ENCODE assay signal across 10 mouse cellular contexts in genomic region chr12:102695369-102696239, GRCm38 (mm10). TPM values are rescaled to one million over a fixed set of nuclear protein-coding genes. Genes with fewer than 3 reads are reported as not detected.
DNase-seq lines count a peak whose midpoint lies in the region; ATAC-seq and TF ChIP-seq lines count a peak whose summit lies in the region.
"Had no signal": no experiment of that assay in that cellular context is flagged by ENCODE, and none has a peak within 500 bp of the region (broad histone marks: within the 10 kb centered on the region; RNA-seq: fewer than 3 reads in every experiment).

No protein-coding gene starts in this region.

- no peak overlapping the region for H3K4me2 ChIP-seq in midbrain, embryonic 14.5 days (ENCODE audit: low read length)

- peaks cover 100% of the 10 kb centered on the region for H3K79me2 ChIP-seq in macrophage (ENCODE audit: inconsistent target)

- no peak for TF ChIP-seq POLR2A in lung, adult 2 months (IDR thresholded peaks at IDR 0.05; ENCODE audit: borderline replicate concordance, extremely low read depth, low read depth, low read length)

- ATAC-seq in cerebellum, adult (ENCODE audit: insufficient number of reproducible peaks, low FRiP score, low TSS enrichment): no peak
- no peak for ATAC-seq in midbrain, embryonic 14.5 days (ENCODE audit: low FRiP score, low TSS enrichment)

- no peak overlapping the region for H3K9ac ChIP-seq in midbrain, embryonic 14.5 days (replicated peaks; ENCODE audit: low read length)
- H3K9ac ChIP-seq: liver, embryonic 14.5 days had no signal

- peak overlapping the region; percentile 62 for H3K27ac ChIP-seq in macrophage
- no peak overlapping the region for H3K27ac ChIP-seq in midbrain, embryonic 14.5 days (replicated peaks; ENCODE audit: low read depth, low read length)
- H3K27ac ChIP-seq: liver, embryonic 14.5 days had no signal

- no peak for TF ChIP-seq CTCF in lung, adult 2 months (IDR thresholded peaks at IDR 0.05; ENCODE audit: insufficient read depth, low read length)

- DNase-seq in cerebellum, adult 9-10 months: peak; percentile 41
- DNase-seq in CD4-positive helper T cell, adult 2 months (ENCODE audit: low read depth, low spot score): peak; percentile 66
- peak; percentile 85 to 88 for DNase-seq in frontal cortex, postnatal 36 days (ENCODE audit: low spot score in 2 of 2)
- DNase-seq in lung, adult 2 months: no peak
- DNase-seq in retina, postnatal 1 day: no peak
- no peak for DNase-seq in midbrain, embryonic 14.5 days
- DNase-seq: gastrocnemius, postnatal 36 days had no signal

- no peaks in the 10 kb centered on the region for H3K9me3 ChIP-seq in midbrain, embryonic 14.5 days (ENCODE audit: control insufficient read depth, low read length)

- peaks cover 3% of the 10 kb centered on the region for H3K4me1 ChIP-seq in lung, adult 2 months (ENCODE audit: control insufficient read depth, insufficient read depth, low read length)
- peaks cover 18% of the 10 kb centered on the region for H3K4me1 ChIP-seq in midbrain, embryonic 14.5 days (ENCODE audit: control insufficient read depth, insufficient read depth, low read length)

- no peaks in the 10 kb centered on the region for H3K27me3 ChIP-seq in midbrain, embryonic 14.5 days (ENCODE audit: control insufficient read depth, insufficient read depth, low read length)

- WGBS in macrophage (ENCODE audit: missing documents): 65% methylated on average over 16 of the region's 18 CpGs
- WGBS in lung, adult 2 months: 68% methylated on average over 18 of the region's 18 CpGs
- 60% methylated on average over 18 of the region's 18 CpGs for WGBS in midbrain, embryonic 14.5 days

- peak overlapping the region; percentile 31 for H3K4me3 ChIP-seq in macrophage (ENCODE audit: inconsistent target)
- H3K4me3 ChIP-seq in lung, adult 2 months (replicated peaks; ENCODE audit: extremely low read depth, low read depth, low read length): no peak overlapping the region
- no peak overlapping the region for H3K4me3 ChIP-seq in midbrain, embryonic 14.5 days (replicated peaks; ENCODE audit: low read depth, low read length)

- H3K36me3 ChIP-seq in macrophage (ENCODE audit: inconsistent target): no peaks in the 10 kb centered on the region
- H3K36me3 ChIP-seq in midbrain, embryonic 14.5 days (ENCODE audit: control insufficient read depth, insufficient read depth, low read length): no peaks in the 10 kb centered on the region

RNA-seq across cellular contexts. Expression of gene Itpk1, which starts 9.1 kb away (rescaled TPM):
- 10 to 100 TPM in 19 of 26 experiments, 1 to 10 TPM in 7; 2.3 to 25.1 (median 14.1) TPM for total RNA-seq in macrophage (2018; cell fraction: chromatin; rRNA removed)
- total RNA-seq in macrophage (2018; cell fraction: cytosol; rRNA removed): 10 to 100 TPM in 23 of 26 experiments, 1 to 10 TPM in 3; 7.0 to 25.8 (median 15.6) TPM
- 10 to 100 TPM in 20 of 26 experiments, 1 to 10 TPM in 6; 4.3 to 23.7 (median 13.7) TPM for total RNA-seq in macrophage (2018; cell fraction: nucleus; rRNA removed)
- 10.4 to 13.5 TPM (median 12.1 TPM) in 3 replicates for polyA plus RNA-seq in macrophage (2018)
- 23.0 and 26.3 TPM in 2 replicates for polyA plus RNA-seq in lung, adult 2 months (2012; rRNA removed)
- polyA plus RNA-seq in midbrain, embryonic 14.5 days (2014; fragmentation: Nextera tagmentation; extraction: Ambion mirVana): 24.0 and 30.1 TPM in 2 replicates

RNA-seq across cellular contexts. Expression of gene Moap1, which starts 47.9 kb away (rescaled TPM):
- 10 to 100 TPM in 3 of 26 experiments, 1 to 10 TPM in 23; 2.2 to 13.7 (median 6.4) TPM for total RNA-seq in macrophage (2018; cell fraction: chromatin; rRNA removed)
- total RNA-seq in macrophage (2018; cell fraction: cytosol; rRNA removed): 10 to 100 TPM in 1 of 26 experiments, 1 to 10 TPM in 25; 4.4 to 10.2 (median 7.2) TPM
- total RNA-seq in macrophage (2018; cell fraction: nucleus; rRNA removed): 10 to 100 TPM in 7 of 26 experiments, 1 to 10 TPM in 19; 2.1 to 12.4 (median 8.1) TPM
- polyA plus RNA-seq in macrophage (2018): 4.7 to 7.2 TPM (median 6.1 TPM) in 3 replicates
- polyA plus RNA-seq in lung, adult 2 months (2012; rRNA removed): 0.45 and 0.63 TPM in 2 replicates
- 60.0 and 63.6 TPM in 2 replicates for polyA plus RNA-seq in midbrain, embryonic 14.5 days (2014; fragmentation: Nextera tagmentation; extraction: Ambion mirVana)

RNA-seq across cellular contexts. Expression of gene Tmem251, which starts 48.0 kb away (rescaled TPM):
- 10 to 100 TPM in 20 of 26 experiments, 1 to 10 TPM in 6; 2.8 to 25.3 (median 14.0) TPM for total RNA-seq in macrophage (2018; cell fraction: chromatin; rRNA removed)
- 10 to 100 TPM in 23 of 26 experiments, 1 to 10 TPM in 3; 9.5 to 18.3 (median 13.8) TPM for total RNA-seq in macrophage (2018; cell fraction: cytosol; rRNA removed)
- total RNA-seq in macrophage (2018; cell fraction: nucleus; rRNA removed): 10 to 100 TPM in 25 of 26 experiments, 1 to 10 TPM in 1; 4.4 to 35.3 (median 23.1) TPM
- polyA plus RNA-seq in macrophage (2018): 11.4 to 13.5 TPM (median 12.9 TPM) in 3 replicates
- 2.1 and 2.6 TPM in 2 replicates for polyA plus RNA-seq in lung, adult 2 months (2012; rRNA removed)
- 13.0 and 13.2 TPM in 2 replicates for polyA plus RNA-seq in midbrain, embryonic 14.5 days (2014; fragmentation: Nextera tagmentation; extraction: Ambion mirVana)

Comparison
In these comparisons a context has a peak if more than half of its experiments do, and no peak if none do; other contexts are left out.
1. DNase-seq: peak in cerebellum, adult 9-10 months (single experiment), CD4-positive helper T cell, adult 2 months (single experiment) and frontal cortex, postnatal 36 days (2 of 2); none in lung, adult 2 months (single experiment), retina, postnatal 1 day (single experiment) and midbrain, embryonic 14.5 days (single experiment).